Mouse (Mus musculus) lung, postnatal 0 days (tissue): ENCODE results near the gene Dgcr2.

Experiments
- CTCF ChIP-seq: IDR thresholded peaks from 2 replicates; pipeline ENCODE4 v1.5.1; 2016; ENCODE audit warnings: antibody characterized with exemption, mild to moderate bottlenecking
- EP300 ChIP-seq: IDR thresholded peaks from 2 replicates; pipeline ENCODE4 v1.6.1; 2016; ENCODE audit warnings: antibody characterized with exemption, mild to moderate bottlenecking, control low read depth

GRCm38 (mm10) chr16:17843701-17844365 lies 54.5 kb downstream of the Dgcr2 start:
- TF ChIP-seq CTCF, result no peak
- TF ChIP-seq EP300, result no peak
